Mouse (Mus musculus) limb, embryonic 13.5 days (tissue): ENCODE measurements around the gene Patj. TPM values are rescaled to one million over a fixed set of nuclear protein-coding genes. Genes with fewer than 3 reads are reported as not detected.
"Not testable (repeated sequence)": the region's sequence is repeated elsewhere in the genome, so short reads cannot be mapped to it uniquely, and the experiment has no call there.

Source experiments
- ATAC-seq: fragments of 200-750 bp; cut with Nextera tagmentation; 2 replicates; pipeline ENCODE4 v1.8.0; 2017; ENCODE audit warnings: low read depth, moderate number of reproducible peaks, moderate TSS enrichment; ENCODE audit not compliant: low FRiP score
- H3K27ac ChIP-seq: fragments of 300-500 bp; sonication (generic); 2 replicates; pipeline ENCODE4 v1.5.1; 2015; ENCODE audit warnings: inconsistent platforms, mild to moderate bottlenecking, moderate library complexity
- H3K27me3 ChIP-seq: fragments of 300-500 bp; sonication (generic); 2 replicates; pipeline ENCODE4 v1.6.1; 2015; ENCODE audit warnings: mild to moderate bottlenecking, inconsistent platforms
- H3K36me3 ChIP-seq: fragments of 300-500 bp; sonication (generic); 2 replicates; pipeline ENCODE4 v1.6.1; 2015; ENCODE audit warnings: inconsistent platforms, mild to moderate bottlenecking, moderate library complexity
- H3K4me1 ChIP-seq: fragments of 300-500 bp; sonication (generic); 2 replicates; pipeline ENCODE4 v1.6.1; 2015; ENCODE audit warnings: inconsistent platforms
- H3K4me2 ChIP-seq: fragments of 300-500 bp; sonication (generic); replicated peaks from 2 replicates; pipeline ENCODE4 v1.6.1; 2015; ENCODE audit warnings: inconsistent platforms, mild to moderate bottlenecking, moderate library complexity
- H3K4me3 ChIP-seq: fragments of 300-500 bp; sonication (generic); 2 replicates; pipeline ENCODE4 v1.5.1; 2015; ENCODE audit warnings: moderate library complexity, mild to moderate bottlenecking, inconsistent platforms
- H3K9ac ChIP-seq: fragments of 300-500 bp; sonication (generic); 2 replicates; pipeline ENCODE4 v1.6.1; 2015; ENCODE audit warnings: mild to moderate bottlenecking, inconsistent platforms
- H3K9me3 ChIP-seq: fragments of 300-500 bp; sonication (generic); 2 replicates; pipeline ENCODE4 v1.6.1; 2016; ENCODE audit warnings: inconsistent platforms
- WGBS: fragments of 180-500 bp; shearing (Covaris S2); methylation state at CpG from one replicate; pipeline ENCODE4 v1.1.7; 2015; 5-methylcytosine and 5-hydroxymethylcytosine counted together
- polyA plus RNA-seq: library from polyadenylated mRNA; unstranded; fragments of >200 nt; fragmentation: Nextera tagmentation; extraction: Ambion mirVana; gene quantifications from 2 replicates; pipeline ENCODE4 v1.2.1, GENCODE M21; 2015

The Patj gene
- polyA plus RNA-seq, 1 experiment from 2014 or later: 19.0 TPM

DNA sequence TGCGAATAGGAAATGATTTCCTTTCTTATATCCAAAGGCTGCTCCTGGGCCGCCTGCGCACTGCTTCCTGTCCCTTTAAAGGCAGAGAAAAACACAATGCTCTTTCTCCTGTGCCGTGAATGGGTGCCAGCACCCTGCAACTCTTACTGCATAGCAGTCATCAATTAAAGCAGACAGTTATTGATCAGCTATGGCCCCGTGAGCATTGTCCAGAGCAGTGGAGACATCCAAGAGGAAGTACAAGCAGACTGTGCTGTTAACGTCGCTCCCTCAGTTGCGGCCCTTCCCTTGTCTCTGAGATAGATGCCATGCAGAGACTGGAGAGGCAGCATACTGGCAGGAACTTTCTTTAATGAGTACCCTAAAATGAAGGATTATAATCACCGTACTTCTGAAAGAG is 292.9 kb downstream of the Patj start:
- Histone ChIP-seq H3K4me3 (no peak overlapping the region), H3K27ac (no peak overlapping the region), H3K27me3 (no peaks in the 10 kb centered on the region), H3K4me1 (no peaks in the 10 kb centered on the region), H3K9me3 (peaks cover 7% of the 10 kb centered on the region; the same call in 1 of the 2 replicates), H3K4me2 (no peak overlapping the region), H3K9ac (no peak overlapping the region), H3K36me3 (peaks cover 25% of the 10 kb centered on the region)
- 82% methylated on average over 9 of the region's 9 CpGs for WGBS
- no peak for ATAC-seq

GRCm38 (mm10) chr4:98689988-98690387 is 294.4 kb downstream of the Patj start:
- Histone ChIP-seq H3K9me3 (peaks cover 7% of the 10 kb centered on the region; the same call in 1 of the 2 replicates), H3K4me3 (no peak overlapping the region), H3K36me3 (peaks cover 25% of the 10 kb centered on the region), H3K9ac (no peak overlapping the region), H3K4me1 (no peaks in the 10 kb centered on the region), H3K4me2 (no peak overlapping the region), H3K27ac (no peak overlapping the region), H3K27me3 (no peaks in the 10 kb centered on the region)
- no peak for ATAC-seq
- whole genome bisulfite sequencing: 79% methylated on average over 1 of the region's 1 CpGs

DNA sequence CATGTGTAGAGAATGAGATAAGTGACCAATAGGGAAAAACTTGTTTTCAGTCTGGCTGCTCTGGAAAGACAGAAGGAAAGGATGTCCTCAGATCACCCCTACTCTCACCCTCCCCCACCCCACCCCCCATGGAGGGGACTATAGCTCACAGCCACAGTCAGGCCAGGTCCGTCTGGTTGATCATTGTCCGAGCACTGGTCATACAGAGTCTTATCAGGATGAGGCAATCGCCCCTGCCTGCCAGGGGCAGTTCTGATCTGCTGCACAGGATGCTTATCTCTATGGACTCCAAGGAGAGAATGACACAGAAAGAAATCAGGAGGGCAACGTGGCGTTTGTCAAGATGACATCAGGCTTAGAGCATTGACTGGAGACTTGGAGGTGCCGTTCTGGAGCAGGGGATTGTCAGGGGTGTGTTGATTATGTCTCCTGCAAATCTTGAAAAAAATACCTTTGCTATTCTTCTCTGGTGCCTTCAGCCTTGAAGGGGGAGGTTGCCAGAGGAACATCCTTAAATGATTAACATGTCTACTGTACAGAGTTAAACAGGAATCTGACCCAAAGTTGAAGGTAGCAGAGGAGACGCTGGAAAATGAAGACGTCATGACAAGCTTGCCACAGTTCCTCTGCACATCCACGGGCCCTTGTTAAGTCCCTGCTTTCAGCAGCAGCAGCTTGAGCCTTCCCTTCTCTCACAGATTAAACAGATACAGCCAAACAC is 298.0 kb downstream of the Patj start:
- no peak overlapping the region for H3K4me2 ChIP-seq
- no peak for ATAC-seq

GRCm38 (mm10) chr4:98697932-98698331 is 302.3 kb downstream of the Patj start:
- WGBS: 86% methylated on average over 4 of the region's 4 CpGs
- H3K9ac ChIP-seq: no peak overlapping the region
- no peaks in the 10 kb centered on the region for H3K27me3 ChIP-seq
- H3K36me3 ChIP-seq: no peaks in the 10 kb centered on the region
- peaks cover 25% of the 10 kb centered on the region for H3K4me1 ChIP-seq
- H3K4me2 ChIP-seq: no peak overlapping the region
- ATAC-seq: no peak
- H3K9me3 ChIP-seq: no peaks in the 10 kb centered on the region
- H3K27ac ChIP-seq: no peak overlapping the region
- H3K4me3 ChIP-seq: no peak overlapping the region

More for the DNA sequence above, 298.0 kb downstream of the Patj start:
- Histone ChIP-seq H3K9me3 (peaks cover 7% of the 10 kb centered on the region; the same call in 1 of the 2 replicates), H3K27me3 (no peaks in the 10 kb centered on the region), H3K4me3 (no peak overlapping the region), H3K36me3 (peaks cover 16% of the 10 kb centered on the region), H3K9ac (no peak overlapping the region), H3K4me1 (no peaks in the 10 kb centered on the region), H3K27ac (no peak overlapping the region)
- 63% methylated on average over 9 of the region's 9 CpGs for WGBS

DNA sequence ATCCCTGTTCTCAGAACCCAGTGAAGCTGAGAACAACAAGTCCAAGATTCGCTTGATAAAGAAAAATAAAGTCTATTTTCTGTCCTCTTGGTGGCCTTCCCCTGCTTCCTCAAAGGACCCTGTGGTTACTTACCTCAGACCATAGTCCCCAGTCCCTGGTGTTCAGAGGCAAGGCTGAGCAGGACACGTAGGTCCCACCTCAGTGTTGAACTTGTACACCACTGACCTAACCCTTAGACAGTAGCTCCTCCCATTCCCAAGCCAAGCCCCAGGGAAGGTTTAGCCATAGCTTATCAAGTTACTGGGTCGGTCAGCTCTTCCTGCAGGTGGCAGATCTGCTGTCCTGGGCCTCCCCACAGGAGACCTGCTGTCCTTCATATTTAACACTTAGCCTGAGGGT is 303.3 kb downstream of the Patj start:
- ATAC-seq: no peak
- Histone ChIP-seq H3K9ac (no peak overlapping the region), H3K9me3 (no peaks in the 10 kb centered on the region), H3K4me1 (peaks cover 25% of the 10 kb centered on the region), H3K36me3 (no peaks in the 10 kb centered on the region), H3K27me3 (no peaks in the 10 kb centered on the region), H3K4me2 (no peak overlapping the region), H3K4me3 (no peak overlapping the region), H3K27ac (no peak overlapping the region)
- WGBS: 45% methylated on average over 3 of the region's 3 CpGs

DNA sequence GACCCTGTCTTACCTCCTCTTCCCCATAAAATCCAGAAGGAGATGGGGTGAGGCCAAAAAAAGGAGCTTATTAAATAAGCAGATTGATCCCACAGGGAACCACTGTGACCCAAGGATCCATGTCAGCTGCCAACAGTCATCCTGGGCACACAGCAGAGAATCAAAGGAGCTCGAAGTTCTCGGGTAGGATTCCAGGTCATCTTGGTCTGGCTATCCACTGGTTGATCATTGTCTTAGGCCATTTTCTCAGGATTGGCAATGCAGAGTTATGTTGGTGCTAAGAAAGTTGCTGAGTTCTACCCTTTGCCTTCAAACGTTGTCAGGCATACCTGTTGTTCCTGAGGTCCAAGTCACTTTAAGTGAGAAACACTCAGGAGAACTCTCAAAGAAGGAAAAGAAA is 304.6 kb downstream of the Patj start:
- Histone ChIP-seq H3K4me2 (no peak overlapping the region), H3K4me1 (peaks cover 25% of the 10 kb centered on the region), H3K36me3 (peaks cover 11% of the 10 kb centered on the region), H3K9ac (no peak overlapping the region), H3K27me3 (no peaks in the 10 kb centered on the region), H3K27ac (no peak overlapping the region), H3K4me3 (no peak overlapping the region), H3K9me3 (no peaks in the 10 kb centered on the region)
- no peak for ATAC-seq
- 86% methylated on average over 3 of the region's 3 CpGs for WGBS

- peak; percentile 60 for ATAC-seq
- Histone ChIP-seq H3K36me3 (peaks cover 25% of the 10 kb centered on the region), H3K27me3 (no peaks in the 10 kb centered on the region), H3K4me2 (0 out of 2 replicates have a peak overlapping the region, but pooled peaks have one; percentile 28), H3K9ac (0 out of 2 replicates have a peak overlapping the region, but pooled peaks have one; percentile 27), H3K9me3 (no peaks in the 10 kb centered on the region), H3K27ac (peak overlapping the region; percentile 61; the same call in 1 of the 2 replicates), H3K4me3 (no peak overlapping the region), H3K4me1 (peaks cover 25% of the 10 kb centered on the region)
- 22% methylated on average over 12 of the region's 12 CpGs for WGBS
Measured at GRCm38 (mm10) chr4:98702201-98702894, 306.8 kb downstream of the Patj start.

- no peak for ATAC-seq
- peaks cover 16% of the 10 kb centered on the region for H3K36me3 ChIP-seq
- no peak overlapping the region for H3K9ac ChIP-seq
- no peaks in the 10 kb centered on the region for H3K4me1 ChIP-seq
- WGBS: 90% methylated on average over 8 of the region's 8 CpGs
- no peak overlapping the region for H3K4me2 ChIP-seq
- no peaks in the 10 kb centered on the region for H3K27me3 ChIP-seq
- H3K4me3 ChIP-seq: no peak overlapping the region
- no peak overlapping the region for H3K27ac ChIP-seq
- no peaks in the 10 kb centered on the region for H3K9me3 ChIP-seq
Measured at GRCm38 (mm10) chr4:98710891-98711290, 315.3 kb downstream of the Patj start.

DNA sequence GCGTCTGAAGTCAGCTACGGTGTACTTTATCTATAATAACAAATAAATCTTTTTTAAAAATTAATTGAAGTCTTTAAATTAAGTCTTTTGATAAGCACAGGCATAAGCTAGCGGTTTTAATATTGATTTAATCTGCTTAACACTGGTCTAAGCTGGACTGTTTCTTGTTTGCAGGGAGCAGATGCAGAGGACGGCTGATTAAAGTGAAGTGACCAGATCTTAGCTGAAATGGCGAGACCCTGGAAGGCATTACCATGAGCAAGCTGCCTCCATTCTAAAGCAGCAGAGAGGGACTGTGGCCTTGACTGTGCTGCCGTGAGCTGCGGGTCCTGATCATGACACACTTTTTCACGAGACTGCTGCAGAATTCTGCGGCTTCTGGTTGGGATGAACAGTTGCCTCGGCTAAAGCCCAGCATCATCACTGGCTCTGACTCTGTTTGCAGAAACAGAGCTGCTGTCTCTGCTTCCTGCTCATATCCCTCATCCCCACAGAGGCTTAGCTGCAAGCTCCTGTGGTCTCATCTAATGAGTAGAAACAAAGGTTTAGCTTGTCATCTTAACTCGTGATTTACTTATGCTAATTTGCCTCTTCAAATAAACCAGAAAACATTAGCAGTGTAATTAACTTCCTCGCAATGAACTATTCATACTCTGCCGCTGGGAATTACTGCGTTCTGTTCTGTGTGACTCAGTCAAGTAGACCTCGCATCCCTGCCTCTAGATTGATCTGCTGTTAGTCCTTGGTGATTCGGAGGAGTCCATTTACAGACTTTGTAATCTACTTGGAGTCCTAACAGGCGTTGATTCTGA is 322.4 kb downstream of the Patj start:
- no peaks in the 10 kb centered on the region for H3K4me1 ChIP-seq
- no peak overlapping the region for H3K27ac ChIP-seq
- WGBS: 82% methylated on average over 17 of the region's 17 CpGs
- no peaks in the 10 kb centered on the region for H3K27me3 ChIP-seq
- no peak for ATAC-seq
- peaks cover 6% of the 10 kb centered on the region; the same call in 1 of the 2 replicates for H3K36me3 ChIP-seq
- no peak overlapping the region for H3K4me2 ChIP-seq
- H3K9ac ChIP-seq: no peak overlapping the region
- no peak overlapping the region for H3K4me3 ChIP-seq
- no peaks in the 10 kb centered on the region for H3K9me3 ChIP-seq

DNA sequence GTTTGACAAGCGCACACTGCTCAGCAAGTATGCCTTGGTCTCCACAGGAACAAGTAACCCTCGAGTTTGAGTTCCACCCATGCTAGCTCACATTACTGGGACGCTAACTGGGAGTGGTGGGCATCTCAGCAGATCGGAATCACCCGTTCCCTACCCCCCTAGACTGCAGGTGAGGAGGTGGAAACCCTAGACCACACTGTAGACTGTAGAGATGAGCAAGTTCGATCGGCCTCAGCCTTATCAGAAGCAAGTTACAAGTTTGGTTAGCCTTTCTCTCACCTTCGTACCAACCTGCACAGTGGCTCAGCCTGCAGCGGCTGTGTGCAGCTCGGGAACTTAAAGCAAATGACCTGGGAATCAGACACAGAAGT is 322.9 kb downstream of the Patj start:
- Histone ChIP-seq H3K36me3 (peaks cover 6% of the 10 kb centered on the region; the same call in 1 of the 2 replicates), H3K4me1 (no peaks in the 10 kb centered on the region), H3K27me3 (no peaks in the 10 kb centered on the region), H3K9me3 (no peaks in the 10 kb centered on the region), H3K27ac (no peak overlapping the region), H3K4me2 (no peak overlapping the region), H3K9ac (no peak overlapping the region), H3K4me3 (no peak overlapping the region)
- ATAC-seq: no peak
- WGBS: 83% methylated on average over 10 of the region's 10 CpGs

- H3K27ac ChIP-seq: no peak overlapping the region
- no peak overlapping the region for H3K4me3 ChIP-seq
- no peaks in the 10 kb centered on the region for H3K9me3 ChIP-seq
- H3K36me3 ChIP-seq: peaks cover 6% of the 10 kb centered on the region; the same call in 1 of the 2 replicates
- ATAC-seq: no peak
- H3K9ac ChIP-seq: no peak overlapping the region
- H3K27me3 ChIP-seq: peaks cover 13% of the 10 kb centered on the region
- no peak overlapping the region for H3K4me2 ChIP-seq
- H3K4me1 ChIP-seq: peaks cover 12% of the 10 kb centered on the region
- WGBS: 9% methylated on average over 8 of the region's 8 CpGs
Measured at GRCm38 (mm10) chr4:98722454-98722853, 326.9 kb downstream of the Patj start.

- H3K27me3 ChIP-seq: peaks cover 27% of the 10 kb centered on the region
- not testable (repeated sequence) for ATAC-seq, H3K9me3 ChIP-seq, H3K9ac ChIP-seq, H3K4me3 ChIP-seq, H3K36me3 ChIP-seq, H3K27ac ChIP-seq, H3K4me2 ChIP-seq
- 87% methylated on average over 1 of the region's 1 CpGs for WGBS
- peaks cover 21% of the 10 kb centered on the region for H3K4me1 ChIP-seq
Measured at GRCm38 (mm10) chr4:98724682-98725081, 329.1 kb downstream of the Patj start.
